Mouse (Mus musculus) hindbrain, embryonic 13.5 days (tissue): ENCODE data around the gene Nfkbid. TPM values are rescaled to one million over a fixed set of nuclear protein-coding genes. Genes with fewer than 3 reads are reported as not detected.
"Not testable (repeated sequence)": the region's sequence is repeated elsewhere in the genome, so short reads cannot be mapped to it uniquely, and the experiment has no call there.

Experiments used
- ATAC-seq: fragments of 200-750 bp; cut with Nextera tagmentation; 2 replicates; pipeline ENCODE4 v1.8.0; 2017; ENCODE audit warnings: moderate TSS enrichment; ENCODE audit not compliant: low FRiP score
- H3K27ac ChIP-seq: fragments of 300-500 bp; sonication (generic); 2 replicates; pipeline ENCODE4 v1.5.1; 2015; ENCODE audit warnings: inconsistent platforms, mild to moderate bottlenecking, moderate library complexity
- H3K27me3 ChIP-seq: fragments of 300-500 bp; sonication (generic); 2 replicates; pipeline ENCODE4 v1.6.1; 2015; ENCODE audit warnings: mild to moderate bottlenecking, inconsistent platforms
- H3K36me3 ChIP-seq: fragments of 300-500 bp; sonication (generic); 2 replicates; pipeline ENCODE4 v1.6.1; 2015; ENCODE audit warnings: mild to moderate bottlenecking, inconsistent platforms
- H3K4me1 ChIP-seq: fragments of 300-500 bp; sonication (generic); replicated peaks from 2 replicates; pipeline ENCODE4 v1.6.1; 2015; ENCODE audit warnings: inconsistent platforms
- H3K4me2 ChIP-seq: fragments of 300-500 bp; sonication (generic); 2 replicates; pipeline ENCODE4 v1.6.1; 2015; ENCODE audit warnings: inconsistent platforms, mild to moderate bottlenecking, moderate library complexity
- H3K4me3 ChIP-seq: fragments of 300-500 bp; sonication (generic); 2 replicates; pipeline ENCODE4 v1.5.1; 2015; ENCODE audit warnings: mild to moderate bottlenecking, inconsistent platforms
- H3K9ac ChIP-seq: fragments of 300-500 bp; sonication (generic); 2 replicates; pipeline ENCODE4 v1.6.1; 2015; ENCODE audit warnings: mild to moderate bottlenecking, inconsistent platforms
- H3K9me3 ChIP-seq: fragments of 300-500 bp; sonication (generic); 2 replicates; pipeline ENCODE4 v1.6.1; 2016; ENCODE audit warnings: inconsistent platforms
- WGBS: fragments of 180-500 bp; shearing (Covaris S2); methylation state at CpG from one replicate; pipeline ENCODE4 v1.1.7; 2015; 5-methylcytosine and 5-hydroxymethylcytosine counted together
- polyA plus RNA-seq: library from polyadenylated mRNA; unstranded; fragments of >200 nt; fragmentation: Nextera tagmentation; extraction: Ambion mirVana; gene quantifications from 2 replicates; pipeline ENCODE4 v1.2.1, GENCODE M21; 2015

The Nfkbid gene
- polyA plus RNA-seq, 1 experiment from 2014 or later = 2.0 TPM

- H3K4me2 ChIP-seq = peak overlapping the region; percentile 42
- no peak for ATAC-seq
- WGBS = 8% methylated on average over 6 of the region's 6 CpGs
- no peak overlapping the region for H3K27ac ChIP-seq
- H3K9ac ChIP-seq = no peak overlapping the region
- peak overlapping the region; percentile 24 for H3K4me3 ChIP-seq
- H3K27me3 ChIP-seq = peaks cover 74% of the 10 kb centered on the region
- H3K36me3 ChIP-seq = no peaks in the 10 kb centered on the region
- H3K9me3 ChIP-seq = no peaks in the 10 kb centered on the region
- H3K4me1 ChIP-seq = peaks cover 41% of the 10 kb centered on the region
Observed at GRCm38 (mm10) chr7:30454259-30454658, 32.7 kb downstream of the Nfkbid start.

DNA sequence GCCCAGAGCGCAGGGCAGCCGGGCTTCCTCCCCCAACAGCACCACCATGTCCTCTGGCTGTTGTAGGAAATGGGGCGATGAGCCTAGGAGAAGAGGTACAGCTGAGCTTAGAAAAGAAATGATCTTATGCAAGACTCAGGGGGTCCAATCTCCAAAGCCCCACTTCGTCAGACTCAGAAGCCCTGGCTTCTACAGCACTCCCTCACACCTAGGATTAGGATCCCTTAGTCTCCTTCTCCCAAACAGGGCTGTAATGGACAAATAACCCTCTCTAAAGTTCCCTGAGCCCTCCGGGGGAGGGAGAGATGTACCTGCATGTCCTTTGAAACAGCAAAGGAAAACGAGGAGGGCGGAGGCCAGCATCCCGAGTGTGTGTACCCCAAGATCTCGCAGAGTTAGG is 35.0 kb downstream of the Nfkbid start:
- Histone ChIP-seq H3K36me3 (no peaks in the 10 kb centered on the region), H3K9me3 (no peaks in the 10 kb centered on the region), H3K4me3 (peak overlapping the region; percentile 32), H3K27me3 (peaks cover 93% of the 10 kb centered on the region), H3K4me2 (peak overlapping the region; percentile 57), H3K4me1 (peaks cover 49% of the 10 kb centered on the region), H3K27ac (0 out of 2 replicates have a peak overlapping the region, but pooled peaks have one; percentile 35), H3K9ac (peak overlapping the region; percentile 63; the same call in 1 of the 2 replicates)
- 1% methylated on average over 9 of the region's 9 CpGs for WGBS
- ATAC-seq = no peak

DNA sequence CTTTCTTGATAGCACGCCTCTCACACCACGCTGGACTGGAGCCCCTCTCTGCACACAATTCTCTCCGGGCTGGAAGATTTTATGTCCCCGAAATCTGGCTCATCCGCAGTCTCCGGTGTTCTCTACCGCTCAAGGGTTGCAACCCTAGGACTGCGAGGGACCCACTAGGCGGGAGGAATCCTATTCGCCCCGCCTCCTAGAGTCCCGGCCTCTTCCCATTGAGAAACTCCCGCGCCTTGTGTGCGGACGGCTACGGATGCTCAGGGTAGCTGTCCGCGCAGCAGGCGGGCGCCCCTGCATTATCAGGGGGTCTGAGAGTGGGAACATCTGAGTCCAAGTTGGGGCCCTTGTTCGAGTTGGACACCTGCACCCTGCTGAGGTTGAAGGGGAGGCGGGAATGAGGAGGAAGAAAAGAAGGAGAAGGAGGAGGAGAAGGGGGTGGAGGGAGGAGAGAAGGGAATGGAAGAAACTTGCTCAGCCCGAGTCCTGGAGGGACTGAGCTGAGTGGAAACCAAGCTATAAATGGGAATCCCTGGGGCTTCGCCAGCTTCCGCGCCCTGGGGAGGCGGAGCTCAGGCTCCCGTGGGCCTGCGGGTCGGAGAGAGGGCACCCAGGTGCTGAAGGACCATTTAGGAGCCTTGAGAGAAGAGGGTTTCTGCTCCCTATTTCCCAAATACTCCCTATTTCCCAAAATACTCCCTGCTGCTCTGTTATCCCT is 35.5 kb downstream of the Nfkbid start:
- peak; percentile 28; the same call in 1 of the 2 replicates for ATAC-seq
- Histone ChIP-seq H3K4me3 (peak overlapping the region; percentile 32), H3K9me3 (no peaks in the 10 kb centered on the region), H3K36me3 (no peaks in the 10 kb centered on the region), H3K9ac (peak overlapping the region; percentile 63), H3K27me3 (peaks cover 96% of the 10 kb centered on the region), H3K4me1 (peaks cover 49% of the 10 kb centered on the region), H3K4me2 (peak overlapping the region; percentile 57), H3K27ac (0 out of 2 replicates have a peak overlapping the region, but pooled peaks have one; percentile 35)
- under 1% methylated on average over 31 of the region's 31 CpGs for WGBS

- Histone ChIP-seq H3K27me3 (peaks cover 97% of the 10 kb centered on the region), H3K27ac (peak within 1 kb of the TSS; percentile 64), H3K9ac (peak within 1 kb of the TSS; percentile 63), H3K4me1 (peaks cover 49% of the 10 kb centered on the region), H3K4me3 (peak within 1 kb of the TSS; percentile 32), H3K9me3 (no peaks in the 10 kb centered on the region), H3K36me3 (no peaks in the 10 kb centered on the region), H3K4me2 (peak within 1 kb of the TSS; percentile 57)
- ATAC-seq = peak; percentile 85
- WGBS = 2% methylated on average over 16 of the region's 16 CpGs
Observed at GRCm38 (mm10) chr7:30457629-30458330, 36.2 kb downstream of the Nfkbid start, which contains the start of the genes Kirrel2 and Nphs1. Kirrel2 (minus strand) TSS chr7:30457690. Nphs1 (plus strand) TSS chr7:30458315.

DNA sequence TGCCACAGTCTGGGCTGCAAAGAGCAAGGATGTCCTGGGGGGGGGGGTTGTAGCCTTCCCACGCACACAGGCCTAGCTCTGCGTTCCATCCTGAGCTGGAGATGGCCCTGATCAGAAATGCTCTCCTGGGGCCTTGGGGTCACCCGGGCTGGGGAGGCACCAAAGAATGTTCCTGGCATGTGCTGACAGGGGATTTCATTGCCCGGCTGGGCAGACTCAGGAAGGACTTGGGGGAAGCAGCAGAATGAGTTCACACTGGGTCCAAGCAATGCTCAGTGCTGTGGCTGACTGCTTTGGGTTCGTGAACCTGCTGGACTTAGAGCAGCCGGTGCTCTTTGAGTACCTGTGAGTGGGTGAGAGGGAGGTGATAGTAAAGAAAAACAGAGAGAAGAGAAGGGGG is 38.0 kb downstream of the Nfkbid start:
- 24% methylated on average over 6 of the region's 6 CpGs for WGBS
- Histone ChIP-seq H3K4me2 (no peak overlapping the region), H3K4me3 (no peak overlapping the region), H3K4me1 (peaks cover 39% of the 10 kb centered on the region), H3K9ac (no peak overlapping the region), H3K9me3 (no peaks in the 10 kb centered on the region), H3K36me3 (no peaks in the 10 kb centered on the region), H3K27ac (no peak overlapping the region), H3K27me3 (peaks cover 96% of the 10 kb centered on the region)
- no peak for ATAC-seq

DNA sequence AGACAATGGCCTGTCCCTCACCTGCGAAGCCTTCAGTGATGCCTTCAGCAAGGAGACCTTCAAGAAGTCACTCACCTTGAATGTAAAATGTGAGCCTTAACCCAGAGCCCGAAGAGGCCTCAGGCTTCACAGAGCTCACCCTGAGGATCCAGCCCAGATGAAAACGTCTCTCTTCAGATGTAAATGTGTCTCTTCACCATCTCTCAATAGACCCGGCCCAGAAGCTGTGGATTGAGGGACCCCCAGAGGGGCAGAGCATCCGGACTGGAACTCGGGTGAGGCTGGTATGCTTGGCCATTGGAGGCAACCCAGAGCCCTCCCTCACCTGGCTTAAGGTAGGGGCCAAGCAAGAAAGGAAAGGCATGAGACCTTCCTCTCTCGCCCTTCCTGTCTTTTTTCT is 42.0 kb downstream of the Nfkbid start:
- Histone ChIP-seq H3K4me2 (no peak overlapping the region), H3K27ac (no peak overlapping the region), H3K27me3 (peaks cover 97% of the 10 kb centered on the region), H3K9ac (no peak overlapping the region), H3K9me3 (no peaks in the 10 kb centered on the region), H3K4me1 (peaks cover 28% of the 10 kb centered on the region), H3K4me3 (no peak overlapping the region), H3K36me3 (no peaks in the 10 kb centered on the region)
- WGBS = 26% methylated on average over 7 of the region's 7 CpGs
- ATAC-seq = no peak

GRCm38 (mm10) chr7:30463996-30464395 is 42.5 kb downstream of the Nfkbid start:
- Histone ChIP-seq H3K27me3 (peaks cover 94% of the 10 kb centered on the region), H3K4me1 (peaks cover 24% of the 10 kb centered on the region), H3K9me3 (no peaks in the 10 kb centered on the region), H3K4me2 (no peak overlapping the region), H3K9ac (no peak overlapping the region), H3K4me3 (no peak overlapping the region), H3K27ac (no peak overlapping the region), H3K36me3 (no peaks in the 10 kb centered on the region)
- 30% methylated on average over 4 of the region's 4 CpGs for WGBS
- no peak for ATAC-seq

- no peak overlapping the region for H3K4me3 ChIP-seq
- H3K4me2 ChIP-seq = no peak overlapping the region
- no peaks in the 10 kb centered on the region for H3K36me3 ChIP-seq
- no peaks in the 10 kb centered on the region for H3K9me3 ChIP-seq
- no peak for ATAC-seq
- peaks cover 17% of the 10 kb centered on the region for H3K4me1 ChIP-seq
- 15% methylated on average over 6 of the region's 6 CpGs for WGBS
- no peak overlapping the region for H3K9ac ChIP-seq
- no peak overlapping the region for H3K27ac ChIP-seq
- peaks cover 90% of the 10 kb centered on the region for H3K27me3 ChIP-seq
Observed at GRCm38 (mm10) chr7:30464816-30465300, 43.3 kb downstream of the Nfkbid start.

DNA sequence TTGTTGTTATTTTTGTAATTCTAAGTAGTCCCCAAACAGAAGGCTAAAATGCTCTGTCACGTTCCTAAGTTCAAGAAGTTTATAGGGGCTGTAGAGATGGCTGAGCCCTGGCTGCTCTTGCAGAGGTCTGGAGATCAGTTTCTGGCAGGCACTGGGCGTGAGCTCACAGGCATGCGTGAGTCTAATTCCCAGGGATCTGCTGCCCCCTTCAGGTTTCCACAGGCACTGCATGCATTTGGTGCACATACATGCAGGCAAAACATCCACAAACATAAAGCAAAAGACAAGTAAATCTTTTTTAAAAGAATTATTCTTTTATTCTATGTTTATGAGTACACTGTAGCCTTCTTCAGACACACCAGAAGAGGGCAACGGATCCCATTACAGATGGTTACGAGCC is 50.9 kb downstream of the Nfkbid start:
- H3K4me1 ChIP-seq = peaks cover 1% of the 10 kb centered on the region
- H3K27me3 ChIP-seq = peaks cover 25% of the 10 kb centered on the region
- no peaks in the 10 kb centered on the region for H3K9me3 ChIP-seq
- H3K4me2 ChIP-seq = no peak overlapping the region
- H3K4me3 ChIP-seq = no peak overlapping the region
- H3K27ac ChIP-seq = no peak overlapping the region
- H3K9ac ChIP-seq = no peak overlapping the region
- 42% methylated on average over 5 of the region's 5 CpGs for WGBS
- no peaks in the 10 kb centered on the region for H3K36me3 ChIP-seq
- no peak for ATAC-seq

DNA sequence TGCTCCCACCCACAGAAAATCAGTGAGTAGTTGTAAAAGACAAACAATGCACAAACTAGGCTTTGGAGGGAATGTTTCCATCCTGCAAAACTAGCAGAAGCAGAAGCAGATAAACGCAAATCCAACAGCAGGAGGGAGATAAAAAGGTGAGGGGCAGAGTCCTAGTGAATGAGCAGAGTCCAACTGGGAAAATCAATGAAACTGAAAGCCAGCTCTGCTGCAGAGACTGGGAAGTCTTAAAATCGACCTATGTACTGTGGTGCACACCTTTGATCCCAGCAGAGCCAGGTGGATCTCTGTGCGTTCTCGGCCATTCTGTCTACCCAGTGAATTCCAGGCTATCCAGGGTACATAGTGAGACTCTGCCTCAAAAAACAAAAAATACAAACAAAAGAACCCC is 53.5 kb downstream of the Nfkbid start:
- ATAC-seq = no peak
- Histone ChIP-seq H3K4me1 (peaks cover 10% of the 10 kb centered on the region), H3K36me3 (no peaks in the 10 kb centered on the region), H3K4me3 (no peak overlapping the region), H3K9ac (no peak overlapping the region), H3K27me3 (peaks cover 13% of the 10 kb centered on the region), H3K9me3 (no peaks in the 10 kb centered on the region), H3K4me2 (no peak overlapping the region), H3K27ac (no peak overlapping the region)
- WGBS = 73% methylated on average over 4 of the region's 4 CpGs

GRCm38 (mm10) chr7:30476136-30476535 is 54.6 kb downstream of the Nfkbid start:
- WGBS = 84% methylated on average over 6 of the region's 7 CpGs
- not testable (repeated sequence) for H3K9me3 ChIP-seq, H3K4me3 ChIP-seq, H3K27ac ChIP-seq, H3K4me1 ChIP-seq, H3K9ac ChIP-seq, H3K36me3 ChIP-seq, H3K4me2 ChIP-seq, ATAC-seq
- peaks cover 17% of the 10 kb centered on the region for H3K27me3 ChIP-seq
